Mouse (Mus musculus): ENCODE data around the gene Fam129a. TPM values are rescaled to one million over a fixed set of nuclear protein-coding genes. Genes with fewer than 3 reads are reported as not detected.

Gene Fam129a
- polyA plus RNA-seq, 1 experiment from 2014 or later = 2.8 TPM

- Histone ChIP-seq H3K9ac (replicated peaks) (no peak overlapping the region), H3K27me3 (no peaks in the 10 kb centered on the region), H3K27ac (no peak overlapping the region), H3K4me2 (no peak overlapping the region), H3K36me3 (no peaks in the 10 kb centered on the region), H3K4me1 (replicated peaks) (peaks cover 6% of the 10 kb centered on the region; the same call in 1 of the 2 replicates), H3K4me3 (replicated peaks) (no peak overlapping the region), H3K9me3 (no peaks in the 10 kb centered on the region)
- WGBS = 18% methylated on average over 7 of the region's 7 CpGs
- no peak for ATAC-seq (ENCODE audit: insufficient number of reproducible peaks, insufficient read depth, low FRiP score, low TSS enrichment, low read depth)
Observed at GRCm38 (mm10) chr1:151629591-151630250, 58.7 kb downstream of the Fam129a start.

GRCm38 (mm10) chr1:151630251-151630628 lies 59.3 kb downstream of the Fam129a start:
- no peak overlapping the region for H3K4me3 ChIP-seq (replicated peaks)
- H3K9ac ChIP-seq (replicated peaks) = no peak overlapping the region
- no peaks in the 10 kb centered on the region for H3K36me3 ChIP-seq
- no peaks in the 10 kb centered on the region for H3K27me3 ChIP-seq
- no peak for ATAC-seq (ENCODE audit: insufficient number of reproducible peaks, insufficient read depth, low FRiP score, low TSS enrichment, low read depth)
- 72% methylated on average over 2 of the region's 2 CpGs for WGBS
- H3K4me2 ChIP-seq = no peak overlapping the region
- peaks cover 6% of the 10 kb centered on the region; the same call in 1 of the 2 replicates for H3K4me1 ChIP-seq (replicated peaks)
- no peaks in the 10 kb centered on the region for H3K9me3 ChIP-seq
- no peak overlapping the region for H3K27ac ChIP-seq

GRCm38 (mm10) chr1:151631061-151631460 lies 60.1 kb downstream of the Fam129a start:
- no peaks in the 10 kb centered on the region for H3K9me3 ChIP-seq
- 41% methylated on average over 2 of the region's 2 CpGs for WGBS
- ATAC-seq (ENCODE audit: insufficient number of reproducible peaks, insufficient read depth, low FRiP score, low TSS enrichment, low read depth) = no peak
- peaks cover 6% of the 10 kb centered on the region; the same call in 1 of the 2 replicates for H3K4me1 ChIP-seq (replicated peaks)
- no peak overlapping the region for H3K27ac ChIP-seq
- H3K36me3 ChIP-seq = no peaks in the 10 kb centered on the region
- no peak overlapping the region for H3K9ac ChIP-seq (replicated peaks)
- H3K27me3 ChIP-seq = no peaks in the 10 kb centered on the region
- no peak overlapping the region for H3K4me2 ChIP-seq
- H3K4me3 ChIP-seq (replicated peaks) = no peak overlapping the region

- Histone ChIP-seq H3K27ac (no peak overlapping the region), H3K9me3 (no peaks in the 10 kb centered on the region), H3K4me1 (replicated peaks) (peaks cover 6% of the 10 kb centered on the region; the same call in 1 of the 2 replicates), H3K27me3 (no peaks in the 10 kb centered on the region), H3K4me3 (replicated peaks) (no peak overlapping the region), H3K9ac (replicated peaks) (no peak overlapping the region), H3K4me2 (no peak overlapping the region), H3K36me3 (no peaks in the 10 kb centered on the region)
- ATAC-seq (ENCODE audit: insufficient number of reproducible peaks, insufficient read depth, low FRiP score, low TSS enrichment, low read depth) = peak; percentile 31; the same call in 1 of the 2 replicates
- 70% methylated on average over 11 of the region's 11 CpGs for WGBS
Observed at GRCm38 (mm10) chr1:151631703-151632294, 60.8 kb downstream of the Fam129a start.

GRCm38 (mm10) chr1:151632567-151633356 lies 61.8 kb downstream of the Fam129a start:
- Histone ChIP-seq H3K4me1 (replicated peaks) (peaks cover 6% of the 10 kb centered on the region; the same call in 1 of the 2 replicates), H3K27ac (no peak overlapping the region), H3K4me3 (replicated peaks) (no peak overlapping the region), H3K4me2 (no peak overlapping the region), H3K9me3 (no peaks in the 10 kb centered on the region), H3K9ac (replicated peaks) (no peak overlapping the region), H3K36me3 (no peaks in the 10 kb centered on the region), H3K27me3 (no peaks in the 10 kb centered on the region)
- no peak for ATAC-seq (ENCODE audit: insufficient number of reproducible peaks, insufficient read depth, low FRiP score, low TSS enrichment, low read depth)
- 96% methylated on average over 7 of the region's 7 CpGs for WGBS

- Histone ChIP-seq H3K27me3 (no peaks in the 10 kb centered on the region), H3K27ac (no peak overlapping the region), H3K4me3 (replicated peaks) (no peak overlapping the region), H3K4me2 (no peak overlapping the region), H3K36me3 (no peaks in the 10 kb centered on the region), H3K4me1 (replicated peaks) (no peaks in the 10 kb centered on the region), H3K9me3 (peaks cover 7% of the 10 kb centered on the region; the same call in 1 of the 2 replicates), H3K9ac (replicated peaks) (no peak overlapping the region)
- ATAC-seq (ENCODE audit: insufficient number of reproducible peaks, insufficient read depth, low FRiP score, low TSS enrichment, low read depth) = no peak
- 87% methylated on average over 3 of the region's 3 CpGs for WGBS
Observed at GRCm38 (mm10) chr1:151636637-151637036, 65.7 kb downstream of the Fam129a start.

- WGBS = 83% methylated on average over 9 of the region's 9 CpGs
- H3K27ac ChIP-seq = no peak overlapping the region
- H3K27me3 ChIP-seq = no peaks in the 10 kb centered on the region
Observed at GRCm38 (mm10) chr1:151637351-151637922, 66.5 kb downstream of the Fam129a start.

GRCm38 (mm10) chr1:151638357-151638756 lies 67.4 kb downstream of the Fam129a start:
- Histone ChIP-seq H3K4me3 (replicated peaks) (no peak overlapping the region), H3K4me1 (replicated peaks) (no peaks in the 10 kb centered on the region), H3K9me3 (peaks cover 7% of the 10 kb centered on the region; the same call in 1 of the 2 replicates), H3K4me2 (no peak overlapping the region), H3K9ac (replicated peaks) (no peak overlapping the region), H3K27ac (no peak overlapping the region), H3K36me3 (no peaks in the 10 kb centered on the region), H3K27me3 (no peaks in the 10 kb centered on the region)
- ATAC-seq (ENCODE audit: insufficient number of reproducible peaks, insufficient read depth, low FRiP score, low TSS enrichment, low read depth) = no peak
- WGBS = 82% methylated on average over 5 of the region's 5 CpGs

More at GRCm38 (mm10) chr1:151637351-151637922, 66.5 kb downstream of the Fam129a start:
- Histone ChIP-seq H3K9me3 (peaks cover 7% of the 10 kb centered on the region; the same call in 1 of the 2 replicates), H3K4me2 (no peak overlapping the region), H3K36me3 (no peaks in the 10 kb centered on the region), H3K4me1 (replicated peaks) (no peaks in the 10 kb centered on the region), H3K4me3 (replicated peaks) (no peak overlapping the region), H3K9ac (replicated peaks) (no peak overlapping the region)
- ATAC-seq (ENCODE audit: insufficient number of reproducible peaks, insufficient read depth, low FRiP score, low TSS enrichment, low read depth) = no peak

- no peak overlapping the region for H3K4me3 ChIP-seq (replicated peaks)
- H3K27me3 ChIP-seq = no peaks in the 10 kb centered on the region
- H3K36me3 ChIP-seq = no peaks in the 10 kb centered on the region
- no peak overlapping the region for H3K9ac ChIP-seq (replicated peaks)
- peaks cover 7% of the 10 kb centered on the region; the same call in 1 of the 2 replicates for H3K9me3 ChIP-seq
- H3K4me2 ChIP-seq = no peak overlapping the region
- 91% methylated on average over 2 of the region's 2 CpGs for WGBS
- no peaks in the 10 kb centered on the region for H3K4me1 ChIP-seq (replicated peaks)
- H3K27ac ChIP-seq = no peak overlapping the region
- no peak for ATAC-seq (ENCODE audit: insufficient number of reproducible peaks, insufficient read depth, low FRiP score, low TSS enrichment, low read depth)
Observed at GRCm38 (mm10) chr1:151638770-151639169, 67.8 kb downstream of the Fam129a start.

GRCm38 (mm10) chr1:151646380-151646779 lies 75.4 kb downstream of the Fam129a start:
- Histone ChIP-seq H3K9ac (replicated peaks) (no peak overlapping the region), H3K4me2 (no peak overlapping the region), H3K9me3 (no peaks in the 10 kb centered on the region), H3K4me1 (replicated peaks) (no peaks in the 10 kb centered on the region), H3K27me3 (no peaks in the 10 kb centered on the region), H3K27ac (no peak overlapping the region), H3K36me3 (no peaks in the 10 kb centered on the region), H3K4me3 (replicated peaks) (no peak overlapping the region)
- no peak for ATAC-seq (ENCODE audit: insufficient number of reproducible peaks, insufficient read depth, low FRiP score, low TSS enrichment, low read depth)
- 86% methylated on average over 3 of the region's 3 CpGs for WGBS

GRCm38 (mm10) chr1:151648099-151648498 lies 77.1 kb downstream of the Fam129a start:
- H3K9me3 ChIP-seq = no peaks in the 10 kb centered on the region
- WGBS = 91% methylated on average over 4 of the region's 4 CpGs
- H3K27me3 ChIP-seq = no peaks in the 10 kb centered on the region
- H3K4me1 ChIP-seq (replicated peaks) = no peaks in the 10 kb centered on the region
- no peak overlapping the region for H3K9ac ChIP-seq (replicated peaks)
- ATAC-seq (ENCODE audit: insufficient number of reproducible peaks, insufficient read depth, low FRiP score, low TSS enrichment, low read depth) = no peak
- no peaks in the 10 kb centered on the region for H3K36me3 ChIP-seq
- no peak overlapping the region for H3K27ac ChIP-seq
- no peak overlapping the region for H3K4me2 ChIP-seq
- H3K4me3 ChIP-seq (replicated peaks) = no peak overlapping the region
